Mouse (Mus musculus) megakaryocyte, embryonic 14.5 days (primary cell): ENCODE data around the gene Fam71b. TPM values are rescaled to one million over a fixed set of nuclear protein-coding genes. Genes with fewer than 3 reads are reported as not detected.

Experiments used
- H3K27me3 ChIP-seq: replicated peaks from 2 replicates; pipeline ENCODE3; 2012; ENCODE audit warnings: inconsistent platforms
- H3K36me3 ChIP-seq: replicated peaks from 2 replicates; pipeline ENCODE3; 2012; ENCODE audit warnings: low read length, inconsistent platforms, mixed read lengths
- H3K4me1 ChIP-seq: 2 replicates; pipeline ENCODE4 v1.6.1; 2012; ENCODE audit warnings: inconsistent platforms
- H3K4me3 ChIP-seq: replicated peaks from 2 replicates; pipeline ENCODE3; 2012; ENCODE audit warnings: moderate library complexity, mild to moderate bottlenecking, inconsistent platforms
- H3K9me3 ChIP-seq: 2 replicates; pipeline ENCODE4 v1.6.1; 2012; ENCODE audit warnings: inconsistent platforms
- FLI1 ChIP-seq: IDR thresholded peaks from 2 replicates; pipeline ENCODE4 v1.6.1; 2012; ENCODE audit warnings: low read length, inconsistent platforms, mixed read lengths
- GATA1 ChIP-seq: IDR thresholded peaks from 3 replicates; pipeline ENCODE4 v1.6.1; 2012; ENCODE audit warnings: mixed read lengths, low read length, inconsistent platforms, borderline replicate concordance
- polyA plus RNA-seq: library from polyadenylated mRNA; stranded (reverse); fragments of >175 nt; gene quantifications from 2 replicates; pipeline ENCODE4 v1.2.3, GENCODE M21; 2012; ENCODE audit warnings: low replicate concordance; ENCODE audit not compliant: insufficient read depth

Fam71b gene
- polyA plus RNA-seq, 1 experiment = 0.43 TPM

DNA sequence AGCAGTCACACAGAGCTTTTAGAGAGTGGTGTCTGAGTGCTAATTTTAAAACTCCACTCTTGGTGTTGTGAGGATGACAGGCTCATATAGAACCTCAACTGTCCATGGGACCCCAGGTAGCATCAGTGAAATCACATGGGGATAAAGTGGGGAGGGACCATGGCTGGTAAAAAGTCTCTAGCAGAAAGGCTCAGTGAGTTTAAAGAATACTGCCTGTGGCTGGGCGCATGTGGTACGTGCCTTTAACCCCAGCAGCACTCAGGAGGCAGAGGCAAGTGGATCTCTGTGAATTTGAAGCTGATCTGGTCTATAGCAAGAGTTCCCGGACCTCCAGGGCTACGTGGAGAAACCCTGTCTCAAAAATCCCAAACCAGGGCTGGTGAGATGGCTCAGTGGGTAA, 13.9 kb upstream of the Fam71b start:
- TF ChIP-seq GATA1 (no peak), FLI1 (no peak)
- H3K4me3 ChIP-seq = no peak overlapping the region
- no peaks in the 10 kb centered on the region for H3K36me3 ChIP-seq
- peaks cover 1% of the 10 kb centered on the region for H3K27me3 ChIP-seq
- peaks cover 22% of the 10 kb centered on the region for H3K4me1 ChIP-seq
- no peaks in the 10 kb centered on the region for H3K9me3 ChIP-seq

DNA sequence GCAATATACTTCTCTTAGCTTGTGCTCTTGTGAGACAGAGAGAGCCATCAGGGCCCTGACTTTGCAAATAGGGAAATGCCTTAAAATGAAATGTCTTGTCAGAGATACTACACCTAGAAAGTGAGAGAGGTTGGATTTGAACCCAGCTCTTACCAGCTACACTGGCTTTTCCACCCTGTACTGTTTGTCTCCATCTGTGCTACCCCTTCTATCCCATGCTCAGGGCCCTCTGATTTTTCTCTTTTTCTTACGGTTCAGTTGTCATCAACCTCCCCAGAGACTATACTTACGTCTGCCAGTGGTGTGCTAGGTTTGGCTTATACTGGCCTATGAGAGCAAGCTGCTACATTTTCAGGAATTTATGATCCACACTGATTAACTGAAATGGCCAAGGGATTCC, 11.4 kb upstream of the Fam71b start:
- peaks cover 17% of the 10 kb centered on the region for H3K4me1 ChIP-seq
- TF ChIP-seq FLI1 (no peak), GATA1 (no peak)
- H3K36me3 ChIP-seq = no peaks in the 10 kb centered on the region
- H3K4me3 ChIP-seq = no peak overlapping the region
- H3K27me3 ChIP-seq = peaks cover 1% of the 10 kb centered on the region
- H3K9me3 ChIP-seq = no peaks in the 10 kb centered on the region

DNA sequence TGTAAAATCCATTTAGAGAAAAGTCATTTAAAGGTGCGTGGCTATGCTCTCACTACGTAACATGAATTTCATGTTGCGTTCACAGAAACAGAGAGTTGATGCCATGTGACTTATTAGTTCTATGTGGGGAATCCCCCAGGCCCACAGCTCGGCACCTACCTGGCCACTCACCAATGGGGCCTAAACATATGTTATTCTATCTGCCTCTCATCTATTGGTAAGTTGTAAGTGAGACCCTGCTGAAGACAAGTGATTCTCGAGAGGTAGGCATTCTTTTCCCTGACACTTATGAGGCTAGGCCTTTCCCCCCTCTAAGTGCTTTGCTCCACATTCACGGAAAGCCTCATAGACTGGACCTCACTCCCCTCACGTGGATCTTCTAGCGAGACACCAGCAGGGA, 9.8 kb upstream of the Fam71b start:
- no peak overlapping the region for H3K4me3 ChIP-seq

DNA sequence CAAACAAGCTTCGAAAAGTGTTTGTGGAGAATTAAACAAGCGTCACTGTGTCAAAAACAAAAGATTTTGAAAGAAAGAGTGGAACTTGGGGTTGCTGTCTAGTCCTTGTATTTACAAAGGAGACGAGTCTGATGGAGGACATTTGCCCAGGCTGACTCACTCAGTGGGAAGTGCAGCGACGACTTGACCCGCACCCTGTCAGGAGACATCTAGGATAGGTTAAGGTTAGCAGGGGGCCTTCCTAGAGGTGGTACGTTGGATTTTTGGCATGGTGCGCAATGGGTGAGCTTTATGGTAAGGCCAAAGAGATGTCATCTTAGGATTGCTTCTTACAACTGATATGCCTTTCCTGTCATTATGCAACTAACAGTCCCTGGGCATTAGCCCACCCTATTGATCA, 9.3 kb upstream of the Fam71b start:
- H3K27me3 ChIP-seq = peaks cover 1% of the 10 kb centered on the region
- H3K4me1 ChIP-seq = peaks cover 28% of the 10 kb centered on the region
- H3K9me3 ChIP-seq = no peaks in the 10 kb centered on the region
- H3K4me3 ChIP-seq = no peak overlapping the region
- no peaks in the 10 kb centered on the region for H3K36me3 ChIP-seq
- no peak for TF ChIP-seq GATA1
- TF ChIP-seq FLI1 = no peak

More for the DNA sequence above, 9.8 kb upstream of the Fam71b start:
- peaks cover 25% of the 10 kb centered on the region for H3K4me1 ChIP-seq
- H3K36me3 ChIP-seq = no peaks in the 10 kb centered on the region
- H3K27me3 ChIP-seq = peaks cover 1% of the 10 kb centered on the region
- no peak for TF ChIP-seq GATA1
- no peak for TF ChIP-seq FLI1
- H3K9me3 ChIP-seq = no peaks in the 10 kb centered on the region

DNA sequence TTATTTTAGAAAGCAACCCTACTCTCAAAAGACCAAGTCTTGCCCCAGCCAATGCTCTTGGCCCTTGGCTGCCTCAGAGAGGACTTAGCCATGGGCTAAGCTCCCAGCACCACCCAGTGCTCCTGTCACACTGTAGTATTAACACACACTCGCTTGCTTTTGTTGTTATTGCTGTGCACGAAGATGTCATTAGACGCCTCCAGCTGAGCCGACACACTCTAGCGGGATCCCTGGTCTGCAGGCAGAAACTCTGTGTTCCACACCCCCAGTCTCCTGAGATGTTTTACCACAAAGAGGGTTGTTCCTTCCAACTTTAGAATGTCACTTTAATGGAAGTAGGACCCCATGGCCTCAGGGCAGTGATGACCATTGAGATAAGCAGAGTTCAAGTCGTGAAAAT, 7.9 kb upstream of the Fam71b start:
- H3K9me3 ChIP-seq = no peaks in the 10 kb centered on the region
- TF ChIP-seq GATA1 = no peak
- no peak for TF ChIP-seq FLI1
- no peaks in the 10 kb centered on the region for H3K36me3 ChIP-seq
- no peak overlapping the region for H3K4me3 ChIP-seq
- peaks cover 42% of the 10 kb centered on the region for H3K4me1 ChIP-seq
- H3K27me3 ChIP-seq = no peaks in the 10 kb centered on the region

- Histone ChIP-seq H3K4me3 (no peak within 1 kb of the TSS), H3K4me1 (peaks cover 44% of the 10 kb centered on the region), H3K9me3 (no peaks in the 10 kb centered on the region), H3K27me3 (no peaks in the 10 kb centered on the region), H3K36me3 (no peaks in the 10 kb centered on the region)
- no peak for TF ChIP-seq FLI1
- TF ChIP-seq GATA1 = no peak
Measured at GRCm38 (mm10) chr11:46389336-46390117, 6.8 kb upstream of the Fam71b start, which contains the start of gene Itk. TSS of gene Itk (minus strand) at chr11:46389515.

DNA sequence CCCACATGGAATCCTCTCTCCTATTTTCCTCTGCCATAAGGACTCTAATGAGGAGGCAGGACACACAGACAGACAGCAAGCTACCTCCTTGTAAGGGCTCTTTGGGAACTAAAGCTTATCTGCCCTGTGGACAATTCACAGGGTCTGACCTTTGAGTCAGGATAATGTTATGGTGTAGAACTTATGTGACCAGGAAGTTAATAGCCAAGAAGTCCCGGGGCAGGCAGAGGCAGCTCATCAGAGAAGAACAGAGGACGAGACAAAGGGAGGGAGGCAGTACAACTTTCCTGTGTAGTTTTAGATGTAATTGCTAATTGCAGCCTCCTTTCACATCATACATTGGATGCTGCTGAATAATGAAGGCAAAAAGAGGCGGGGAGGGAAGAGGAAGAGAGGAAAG, 5.7 kb upstream of the Fam71b start:
- H3K27me3 ChIP-seq = peaks cover 3% of the 10 kb centered on the region
- no peak overlapping the region for H3K4me3 ChIP-seq
- H3K4me1 ChIP-seq = peaks cover 43% of the 10 kb centered on the region
- no peaks in the 10 kb centered on the region for H3K9me3 ChIP-seq
- H3K36me3 ChIP-seq = no peaks in the 10 kb centered on the region
- TF ChIP-seq FLI1 = no peak
- TF ChIP-seq GATA1 = no peak

DNA sequence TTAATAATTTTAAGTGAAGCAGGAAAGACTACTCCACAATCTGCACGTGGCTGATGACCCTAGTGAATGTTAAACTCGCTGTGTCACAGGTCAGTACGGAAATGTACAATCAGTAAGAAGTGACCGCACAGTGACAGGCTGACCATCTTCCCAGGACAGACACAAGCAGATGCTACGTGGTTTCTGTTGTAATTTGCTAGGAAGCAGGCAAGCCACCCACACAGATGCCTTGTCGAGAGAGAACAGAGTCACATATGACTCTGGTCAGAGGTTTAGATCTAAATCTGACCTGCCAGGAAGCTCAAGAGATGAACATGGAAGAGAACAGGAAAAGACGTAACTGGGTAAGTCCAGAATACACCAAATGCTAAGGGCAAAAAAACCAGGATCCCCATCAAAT, 3.5 kb upstream of the Fam71b start:
- H3K9me3 ChIP-seq = no peaks in the 10 kb centered on the region
- peak overlapping the region; percentile 80 for H3K4me3 ChIP-seq
- TF ChIP-seq FLI1 (no peak), GATA1 (no peak)
- peaks cover 49% of the 10 kb centered on the region for H3K4me1 ChIP-seq
- no peaks in the 10 kb centered on the region for H3K36me3 ChIP-seq
- H3K27me3 ChIP-seq = peaks cover 14% of the 10 kb centered on the region

- Histone ChIP-seq H3K36me3 (no peaks in the 10 kb centered on the region), H3K9me3 (no peaks in the 10 kb centered on the region), H3K4me1 (peaks cover 49% of the 10 kb centered on the region), H3K4me3 (peak overlapping the region; percentile 40), H3K27me3 (peaks cover 14% of the 10 kb centered on the region)
- TF ChIP-seq FLI1 = no peak
- TF ChIP-seq GATA1 = no peak
Measured at GRCm38 (mm10) chr11:46393413-46393812, 2.9 kb upstream of the Fam71b start.

- H3K36me3 ChIP-seq = no peaks in the 10 kb centered on the region
- H3K27me3 ChIP-seq = peaks cover 16% of the 10 kb centered on the region
- peaks cover 45% of the 10 kb centered on the region for H3K4me1 ChIP-seq
- TF ChIP-seq GATA1 (no peak), FLI1 (no peak)
- H3K4me3 ChIP-seq = no peak overlapping the region
- no peaks in the 10 kb centered on the region for H3K9me3 ChIP-seq
Measured at GRCm38 (mm10) chr11:46395088-46395487, 1.3 kb upstream of the Fam71b start.

DNA sequence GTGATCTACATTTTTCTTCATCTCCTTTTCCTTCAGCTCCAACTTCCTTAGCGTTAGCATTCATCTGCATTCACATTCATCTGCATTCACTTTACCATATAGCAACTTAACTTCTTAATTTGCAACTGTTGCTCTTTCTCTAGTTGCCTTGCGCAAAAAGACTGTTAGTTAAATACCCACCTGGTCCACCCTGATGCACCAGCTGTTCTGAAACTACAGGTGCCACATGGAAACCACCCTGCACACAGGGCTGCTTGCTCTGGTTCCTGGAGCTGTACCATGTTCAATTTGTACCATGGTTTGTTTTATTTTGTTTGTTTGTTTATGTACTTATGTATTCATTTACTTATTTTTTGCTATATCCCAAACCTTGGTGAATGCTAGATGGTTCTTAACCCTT, 661 bp upstream of the Fam71b start:
- no peaks in the 10 kb centered on the region for H3K36me3 ChIP-seq
- peaks cover 19% of the 10 kb centered on the region for H3K27me3 ChIP-seq
- no peak overlapping the region for H3K4me3 ChIP-seq
- H3K4me1 ChIP-seq = peaks cover 39% of the 10 kb centered on the region
- TF ChIP-seq GATA1 (no peak), FLI1 (no peak)
- no peaks in the 10 kb centered on the region for H3K9me3 ChIP-seq
